Mouse (Mus musculus) embryo, embryonic 11.5 days (tissue): Measurements from ENCODE around the gene Esp15.
"Not testable (repeated sequence)": the region's sequence is repeated elsewhere in the genome, so short reads cannot be mapped to it uniquely, and the experiment has no call there.

ENCODE experiments used
- DNase-seq: peaks from one replicate; pipeline ENCODE4 v3.0.0-alpha.2; 2012; ENCODE audit warnings: low read depth, low spot score

Esp15 gene

DNA sequence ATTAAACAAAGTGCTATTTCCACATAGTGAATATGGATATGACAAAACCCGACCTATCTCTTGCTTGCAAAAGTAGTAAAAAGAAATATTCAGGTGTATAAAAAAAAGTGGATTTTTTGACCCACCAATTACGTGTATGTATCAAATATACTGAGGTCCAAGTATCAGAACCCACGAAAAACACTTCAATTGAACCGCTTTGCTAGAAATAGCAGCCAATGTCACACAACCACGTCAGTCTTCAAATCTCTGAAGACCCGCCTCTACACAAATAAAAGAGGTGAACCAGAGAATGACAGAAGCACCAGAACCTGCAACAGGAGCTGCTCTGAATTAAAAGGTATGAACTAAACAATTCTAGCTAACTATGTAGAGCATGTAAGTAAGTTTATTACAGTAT, at the start of gene Esp15:
Gene Esp15 (plus strand): TSS at position 301 of the 400 bp plus-strand sequence.
- DNase-seq, result not testable (repeated sequence)

DNA sequence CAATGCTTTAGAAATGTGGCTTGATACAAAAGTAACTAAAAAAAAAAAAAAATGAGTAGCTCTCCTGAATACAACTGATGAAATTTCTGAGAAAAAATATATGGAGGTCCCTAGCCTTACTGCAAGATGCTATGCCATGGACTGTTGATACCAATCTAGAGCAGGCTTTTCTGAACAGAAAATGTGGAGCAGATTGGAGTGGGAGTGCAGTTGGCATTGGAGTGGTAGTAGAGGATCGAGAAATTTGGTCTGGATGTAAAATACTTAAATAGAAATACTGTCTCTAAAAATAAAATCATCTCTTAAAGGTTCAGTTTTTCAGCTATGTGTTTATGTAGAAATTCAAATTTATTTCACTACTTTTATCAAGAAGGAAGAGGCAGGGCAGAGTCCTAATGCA, 49.2 kb upstream of the Esp15 start:
- no peak for DNase-seq
